Mouse (Mus musculus): ENCODE measurements around the gene Dld. TPM values are rescaled to one million over a fixed set of nuclear protein-coding genes. Genes with fewer than 3 reads are reported as not detected.

Gene Dld
- polyA plus RNA-seq, 1 experiment from 2014 or later = 112 TPM

- Histone ChIP-seq H3K9ac (no peak overlapping the region), H3K9me3 (no peaks in the 10 kb centered on the region), H3K27me3 (no peaks in the 10 kb centered on the region), H3K27ac (replicated peaks) (no peak overlapping the region), H3K4me3 (no peak overlapping the region), H3K4me2 (no peak overlapping the region), H3K36me3 (no peaks in the 10 kb centered on the region), H3K4me1 (replicated peaks) (no peaks in the 10 kb centered on the region)
- WGBS = 83% methylated on average over 4 of the region's 4 CpGs
- no peak for ATAC-seq (ENCODE audit: low FRiP score, low read depth)
Observed at GRCm38 (mm10) chr12:31283617-31284136, 67.6 kb downstream of the Dld start.

DNA sequence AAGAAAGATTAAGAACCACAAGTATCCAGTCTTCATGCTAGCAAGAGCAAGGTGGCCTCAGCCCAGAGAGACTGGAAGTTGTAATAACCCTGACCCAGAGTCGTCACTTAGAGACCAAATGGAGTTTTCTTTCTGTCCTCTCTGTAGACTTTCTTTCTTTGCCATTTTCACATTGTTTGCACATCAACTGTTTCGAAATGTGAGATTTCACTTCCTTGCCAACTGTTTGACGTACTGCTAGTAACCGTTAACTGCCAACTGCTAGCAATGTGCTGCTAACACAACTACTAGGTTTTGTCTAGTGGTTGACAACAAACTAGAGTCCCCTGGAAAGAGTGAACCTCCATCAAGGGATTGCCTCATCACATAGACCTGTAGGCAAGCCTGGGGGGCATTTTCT is 68.1 kb downstream of the Dld start:
- H3K4me2 ChIP-seq = no peak overlapping the region
- no peak overlapping the region for H3K27ac ChIP-seq (replicated peaks)
- no peaks in the 10 kb centered on the region for H3K27me3 ChIP-seq
- no peak overlapping the region for H3K9ac ChIP-seq
- WGBS = 88% methylated on average over 4 of the region's 4 CpGs
- no peak overlapping the region for H3K4me3 ChIP-seq
- ATAC-seq (ENCODE audit: low FRiP score, low read depth) = no peak
- no peaks in the 10 kb centered on the region for H3K4me1 ChIP-seq (replicated peaks)
- H3K36me3 ChIP-seq = no peaks in the 10 kb centered on the region
- H3K9me3 ChIP-seq = no peaks in the 10 kb centered on the region

DNA sequence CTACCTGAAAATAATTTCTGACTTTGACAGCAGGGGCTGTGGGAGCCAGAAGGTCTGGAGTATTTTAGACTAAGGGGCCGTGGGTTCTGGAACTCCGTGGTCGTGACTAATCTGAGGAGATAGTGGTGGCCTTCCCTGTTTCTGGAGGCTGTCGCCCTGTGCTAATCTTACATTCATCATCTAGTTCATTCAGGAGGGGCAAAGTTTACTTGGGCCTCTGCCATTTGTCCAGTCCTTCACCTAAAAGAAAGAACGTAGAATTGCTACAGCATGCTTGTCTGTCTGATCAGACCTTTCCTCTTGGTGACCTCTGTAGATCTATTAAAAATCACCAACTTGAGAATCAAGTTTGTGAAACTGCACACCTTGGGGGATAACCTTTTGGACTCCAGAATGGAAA is 69.0 kb downstream of the Dld start:
- 89% methylated on average over 5 of the region's 5 CpGs for WGBS
- H3K4me2 ChIP-seq = no peak overlapping the region
- H3K36me3 ChIP-seq = no peaks in the 10 kb centered on the region
- H3K4me3 ChIP-seq = no peak overlapping the region
- no peaks in the 10 kb centered on the region for H3K4me1 ChIP-seq (replicated peaks)
- no peaks in the 10 kb centered on the region for H3K9me3 ChIP-seq
- ATAC-seq (ENCODE audit: low FRiP score, low read depth) = no peak
- no peak overlapping the region for H3K9ac ChIP-seq
- H3K27ac ChIP-seq (replicated peaks) = no peak overlapping the region
- no peaks in the 10 kb centered on the region for H3K27me3 ChIP-seq

Other genes with a start within 250 kb of the Dld start
- not detected in 2 replicates for gene Gm6993, start 110.7 kb downstream of the Dld start, polyA plus RNA-seq (2015; fragmentation: Nextera tagmentation; extraction: Ambion mirVana)
- 18.4 and 19.8 TPM in 2 replicates for gene Lamb1, start 86.2 kb downstream of the Dld start, polyA plus RNA-seq (2015; fragmentation: Nextera tagmentation; extraction: Ambion mirVana)
- 0.10 TPM in 1 of 2 replicates, not detected in the other for gene Slc26a3, start 39.4 kb upstream of the Dld start, polyA plus RNA-seq (2015; fragmentation: Nextera tagmentation; extraction: Ambion mirVana)
- gene Cbll1, start 148.2 kb upstream of the Dld start, polyA plus RNA-seq (2015; fragmentation: Nextera tagmentation; extraction: Ambion mirVana) = 15.7 and 17.8 TPM in 2 replicates
- gene Slc26a4, start 208.5 kb upstream of the Dld start, polyA plus RNA-seq (2015; fragmentation: Nextera tagmentation; extraction: Ambion mirVana) = 0.07 TPM in 1 of 2 replicates, not detected in the other

Measured in hindbrain, embryonic 15.5 days (tissue).